Mouse (Mus musculus) cerebellum, postnatal 10 days (tissue): Measurements from ENCODE around the gene Rpl23.
"Not testable (repeated sequence)": the region's sequence is repeated elsewhere in the genome, so short reads cannot be mapped to it uniquely, and the experiment has no call there.

ENCODE experiments used
- DNase-seq, 2 experiments: peaks; one replicate each; pipeline ENCODE4 v3.0.0; 2021; ENCODE audit warnings: mixed read lengths in 2 of 2

The Rpl23 gene

DNA sequence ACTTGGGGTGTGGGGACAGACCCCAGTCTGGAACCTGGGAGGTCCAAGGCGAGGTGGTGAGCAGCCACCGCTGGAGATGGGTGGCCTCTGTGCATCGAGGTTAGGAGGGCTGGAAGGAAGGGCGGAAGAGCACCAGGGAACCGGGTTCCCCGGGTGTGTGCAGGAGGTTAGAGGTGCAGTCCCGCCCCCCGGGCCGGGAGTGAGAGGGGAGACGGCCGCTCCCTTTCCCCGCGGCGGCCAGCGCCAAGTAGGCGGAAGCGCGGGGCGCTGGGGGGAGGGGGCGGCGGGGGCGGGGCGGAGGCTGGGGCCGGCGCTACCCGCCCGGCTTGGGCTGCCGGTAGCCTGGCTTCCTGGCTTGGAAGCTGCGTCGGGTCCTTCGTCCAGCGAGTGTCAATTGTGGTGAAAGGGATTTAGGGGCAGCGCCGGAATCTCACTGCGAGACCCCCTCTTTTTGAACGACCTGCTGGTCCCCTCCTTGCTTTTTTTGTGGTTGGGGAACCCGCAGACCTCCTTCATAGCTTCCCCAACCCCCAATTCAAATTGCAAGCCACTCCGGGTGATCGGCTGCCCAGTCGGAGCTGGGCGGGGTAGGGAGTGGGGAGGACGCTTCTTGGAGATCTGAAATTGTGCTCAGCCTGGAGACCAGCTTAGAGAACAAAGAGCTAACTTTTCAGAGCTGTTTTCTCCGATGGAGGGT lies 17.9 kb upstream of the Rpl23 start:
- DNase-seq = peak; percentile 73 to 77

- peak; percentile 91 to 94 for DNase-seq
Observed at GRCm38 (mm10) chr11:97799146-97799993, 17.1 kb upstream of the Rpl23 start.

DNA sequence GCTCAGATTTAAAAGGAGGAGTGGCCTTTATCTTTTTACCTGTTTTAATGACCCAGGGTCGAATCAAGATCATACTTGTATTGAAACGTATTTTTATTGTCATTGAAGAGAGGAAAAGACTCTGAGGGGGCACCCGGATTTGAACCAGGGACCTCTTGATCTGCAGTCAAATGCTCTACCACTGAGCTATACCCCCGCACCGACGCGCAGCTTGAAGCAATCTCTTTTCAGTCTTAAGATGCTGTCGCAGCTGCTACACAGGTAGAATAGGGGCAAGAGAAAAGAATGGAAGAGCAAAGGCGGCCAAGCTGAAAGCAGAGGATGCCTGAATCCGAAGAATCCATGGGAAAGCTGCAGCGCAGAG lies 16.5 kb upstream of the Rpl23 start, which contains the start of gene Lasp1:
TSS of gene Lasp1 (plus strand) at position 219 of the 364 bp plus-strand sequence.
- peak; percentile 93 to 95 for DNase-seq

GRCm38 (mm10) chr11:97798083-97798435 lies 15.8 kb upstream of the Rpl23 start:
- DNase-seq = no peak

DNA sequence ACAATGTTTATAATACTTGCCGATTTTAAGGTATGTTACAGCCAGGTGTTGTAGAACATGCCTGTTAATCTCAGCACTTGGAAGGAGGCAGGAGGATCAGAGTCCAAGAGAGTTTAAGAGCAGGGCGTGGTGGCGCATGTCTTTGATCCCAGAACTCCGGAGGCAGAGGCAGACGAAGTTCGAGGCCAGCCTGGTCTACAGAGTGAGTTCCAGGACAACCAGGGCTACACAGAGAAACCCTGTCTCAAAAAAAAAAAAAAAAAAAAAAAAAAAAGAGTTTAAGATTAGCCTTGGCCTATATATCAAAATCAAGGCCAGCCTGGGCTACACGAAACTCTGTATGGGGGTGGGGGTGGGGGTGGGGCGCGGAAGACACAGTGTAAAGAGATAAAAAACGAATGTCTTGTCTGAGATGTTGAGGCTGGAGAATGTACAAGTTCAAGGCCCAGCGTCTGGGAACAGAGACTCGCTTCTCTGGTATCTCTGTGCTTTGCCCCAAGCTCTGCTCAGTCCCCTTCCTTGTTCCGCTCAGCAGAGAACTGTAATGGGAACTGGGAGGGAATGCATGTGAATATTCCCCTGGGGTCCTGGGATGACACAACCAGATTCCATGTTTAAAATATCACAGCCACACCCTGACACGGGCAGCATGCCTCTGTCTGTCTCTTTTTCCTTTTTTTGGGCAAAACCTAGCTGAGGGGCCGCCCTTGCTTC lies 15.3 kb upstream of the Rpl23 start:
- DNase-seq = no peak

DNA sequence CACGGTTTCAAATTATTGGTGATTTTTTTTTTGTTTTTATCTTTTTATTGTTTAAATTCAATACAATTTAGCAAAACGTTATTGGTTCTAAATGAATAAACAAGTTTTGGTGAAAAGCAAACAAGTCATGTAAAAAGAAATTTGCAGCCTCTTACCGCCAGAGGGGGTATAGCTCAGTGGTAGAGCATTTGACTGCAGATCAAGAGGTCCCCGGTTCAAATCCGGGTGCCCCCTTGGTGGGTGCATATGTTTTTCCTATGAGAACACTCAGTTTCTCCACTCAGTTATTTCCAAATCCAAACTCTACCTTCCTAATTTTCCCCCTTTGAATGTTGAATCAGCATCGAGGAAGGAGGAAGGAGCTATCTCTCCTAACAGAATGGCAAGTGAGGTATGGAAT lies 14.7 kb upstream of the Rpl23 start:
- peak; percentile 81 to 86 for DNase-seq

- peak; percentile 69 to 87 for DNase-seq
Observed at GRCm38 (mm10) chr11:97793165-97793564, 10.9 kb upstream of the Rpl23 start.

DNA sequence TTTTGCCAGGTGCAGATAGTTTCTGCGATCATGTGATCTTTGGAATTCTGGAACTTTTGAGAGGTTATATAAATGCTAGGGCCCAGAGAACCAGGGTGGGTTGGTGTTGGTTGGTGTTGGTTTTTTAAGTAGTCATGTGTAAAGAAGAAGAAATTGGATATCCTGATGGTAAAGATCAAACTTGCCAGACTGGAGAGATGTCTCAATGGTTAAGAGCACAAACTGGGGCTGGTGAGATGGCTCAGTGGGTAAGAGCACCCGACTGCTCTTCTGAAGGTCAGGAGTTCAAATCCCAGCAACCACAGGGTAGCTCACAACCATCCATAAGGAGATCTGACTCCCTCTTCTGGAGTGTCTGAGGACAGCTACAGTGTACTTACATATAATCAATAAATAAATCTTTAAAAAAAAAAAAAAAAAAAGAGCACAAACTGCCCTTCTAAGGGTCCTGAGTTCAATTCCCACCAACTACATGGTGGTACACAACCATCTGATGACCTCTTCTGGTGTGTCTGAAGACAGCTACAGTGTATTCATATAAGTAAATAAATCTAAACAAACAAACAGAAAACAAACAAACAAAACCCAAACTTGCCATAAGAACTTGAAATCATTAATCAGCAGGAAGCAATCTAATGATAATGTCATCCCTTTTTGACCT lies 8.7 kb upstream of the Rpl23 start:
- DNase-seq = not testable (repeated sequence)

DNA sequence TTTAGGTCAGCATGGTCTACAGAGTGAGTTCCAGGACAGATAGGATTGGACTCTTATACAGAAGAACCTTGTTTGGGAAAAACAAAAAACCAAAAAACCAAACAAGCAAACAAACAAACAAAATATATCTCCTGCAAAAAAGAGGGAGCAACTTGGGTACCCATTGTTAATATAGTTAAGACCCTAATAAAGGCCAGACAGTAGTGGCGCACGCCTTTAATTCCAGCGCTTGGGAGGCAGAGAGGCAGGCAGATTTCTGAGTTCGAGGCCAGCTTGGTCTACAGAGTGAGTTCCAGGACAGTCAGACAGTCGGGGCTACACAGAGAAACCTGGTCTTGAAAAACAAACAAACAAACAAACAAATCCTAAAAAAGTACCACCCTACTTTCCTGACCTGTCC lies 7.5 kb upstream of the Rpl23 start:
- DNase-seq = no peak

GRCm38 (mm10) chr11:97787961-97788360 lies 5.7 kb upstream of the Rpl23 start:
- DNase-seq = no peak

GRCm38 (mm10) chr11:97782564-97782895 lies 293 bp upstream of the Rpl23 start:
- DNase-seq = no peak

GRCm38 (mm10) chr11:97781478-97781831 lies 782 bp downstream of the Rpl23 start:
- no peak for DNase-seq

- DNase-seq = no peak
Observed at GRCm38 (mm10) chr11:97779968-97780701, 2.1 kb downstream of the Rpl23 start.

- no peak for DNase-seq
Observed at GRCm38 (mm10) chr11:97778918-97779317, 3.3 kb downstream of the Rpl23 start.

- peak; percentile 36 to 46 for DNase-seq
Observed at GRCm38 (mm10) chr11:97777129-97777529, 5.1 kb downstream of the Rpl23 start.

DNA sequence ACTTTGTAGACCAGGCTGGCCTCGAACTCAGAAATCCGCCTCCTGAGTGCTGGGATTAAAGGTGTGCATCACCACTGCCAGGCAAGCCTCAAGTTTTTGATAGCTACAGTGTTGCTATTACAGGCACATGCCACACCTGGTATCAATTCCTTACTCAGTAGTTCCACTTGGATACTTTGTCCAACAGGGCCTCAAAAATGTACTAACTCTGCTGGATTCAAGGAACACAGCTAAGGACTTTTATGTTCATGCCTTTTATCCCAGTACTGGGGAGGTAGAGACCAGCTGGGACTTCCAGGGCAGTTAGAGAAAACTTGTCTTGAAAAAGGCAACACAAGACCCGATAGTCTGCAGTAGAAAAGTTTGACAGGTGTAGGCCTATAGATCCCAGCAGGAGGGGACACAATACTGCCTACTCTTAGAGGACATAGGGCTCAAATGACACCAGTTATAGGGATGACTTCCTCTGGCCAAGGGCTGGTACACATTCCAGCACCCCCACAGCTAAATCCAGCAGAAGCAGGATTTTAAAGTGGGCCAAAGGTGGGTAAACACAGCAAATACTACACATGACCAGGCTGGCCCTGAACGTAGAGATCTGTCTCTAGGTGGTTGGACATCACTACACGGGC lies 5.6 kb downstream of the Rpl23 start:
- DNase-seq = no peak

DNA sequence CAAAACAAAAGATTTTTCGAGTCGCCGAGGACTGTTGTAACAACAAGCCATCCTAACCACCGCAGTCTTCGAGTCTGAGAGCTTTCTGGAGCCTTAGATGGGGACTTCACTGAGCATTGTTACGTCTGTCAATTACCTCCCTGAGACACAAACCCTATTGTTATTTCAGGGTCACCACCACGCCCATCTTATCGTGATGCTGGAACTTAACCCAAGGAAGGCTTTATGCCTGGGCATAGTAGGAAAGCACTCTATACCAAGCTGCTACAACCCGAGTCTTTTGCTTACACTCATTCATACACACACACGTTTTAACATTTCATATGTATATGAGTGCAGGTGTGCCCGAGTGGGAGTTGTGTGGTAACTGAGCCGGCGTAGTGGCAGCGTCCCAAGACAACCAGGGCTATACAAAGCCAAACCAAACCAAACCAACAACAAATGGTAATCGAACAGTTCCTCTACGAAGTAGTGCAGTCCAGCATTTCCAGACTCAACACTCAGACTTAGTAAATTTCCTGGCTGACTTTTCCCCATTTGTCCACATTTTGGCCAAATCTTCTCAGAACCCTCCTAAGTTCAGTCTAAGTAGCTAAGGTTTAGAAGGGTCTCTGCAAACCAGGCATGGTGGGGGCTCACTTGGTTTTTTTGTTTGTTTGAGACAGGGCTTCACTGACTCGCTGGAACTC lies 6.3 kb downstream of the Rpl23 start, which contains the start of gene 1700001P01Rik:
TSS of gene 1700001P01Rik (minus strand) at position 111 of the 689 bp plus-strand sequence.
- no peak for DNase-seq

GRCm38 (mm10) chr11:97775186-97775585 lies 7.1 kb downstream of the Rpl23 start:
- DNase-seq = no peak

DNA sequence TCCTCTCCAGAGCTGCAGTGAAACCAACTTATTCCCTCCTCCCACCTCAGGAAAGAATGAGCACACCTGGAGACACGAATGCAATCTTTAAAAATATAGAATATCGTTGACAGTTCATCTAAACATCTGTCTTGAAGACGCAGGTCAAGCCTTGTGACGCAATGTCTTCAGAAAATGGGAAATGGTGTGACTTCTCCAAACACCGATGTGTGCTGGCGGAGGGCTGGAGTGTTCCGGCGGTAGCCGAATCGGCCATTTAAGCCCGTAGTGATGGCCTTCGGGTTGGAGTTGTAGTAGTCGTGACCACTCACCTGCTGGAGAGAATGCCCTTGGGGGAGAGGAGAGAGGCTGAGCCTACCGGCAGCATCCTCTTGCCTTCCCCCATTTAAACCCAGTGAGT lies 10.8 kb downstream of the Rpl23 start:
- DNase-seq = no peak

GRCm38 (mm10) chr11:97769704-97770103 lies 12.5 kb downstream of the Rpl23 start:
- no peak for DNase-seq
